Mouse (Mus musculus): ENCODE data around the gene St3gal2. TPM values are rescaled to one million over a fixed set of nuclear protein-coding genes. Genes with fewer than 3 reads are reported as not detected.

Gene St3gal2
- polyA plus RNA-seq, 1 experiment: 48.5 TPM

DNA sequence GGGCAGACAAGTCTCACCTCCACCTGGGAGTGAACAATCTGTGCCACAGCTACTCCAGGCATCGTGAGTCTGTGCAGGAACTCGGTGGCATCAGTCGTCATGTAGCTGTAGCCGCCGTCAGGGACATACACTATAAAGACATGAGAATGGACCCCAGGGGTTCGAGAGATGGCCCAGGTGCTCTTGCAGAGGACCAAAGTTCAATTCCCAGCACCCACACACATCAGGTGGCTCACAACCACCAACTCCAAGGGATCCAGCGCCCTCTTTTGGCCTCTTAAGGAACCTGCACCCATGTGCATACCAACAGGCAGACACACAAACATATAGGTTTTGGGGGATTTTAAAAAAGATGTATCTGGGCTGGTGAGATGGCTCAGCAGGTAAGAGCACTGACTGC, 27.7 kb upstream of the St3gal2 start:
- H3K4me1 ChIP-seq (ENCODE audit: control insufficient read depth, insufficient read depth, low read length): no peaks in the 10 kb centered on the region
- TF ChIP-seq CTCF (IDR thresholded peaks at IDR 0.05; ENCODE audit: insufficient read depth, low read length) (no peak), POLR2A (IDR thresholded peaks at IDR 0.05; ENCODE audit: borderline replicate concordance, extremely low read depth, low read depth, low read length) (no peak)
- 87% methylated on average over 7 of the region's 7 CpGs for WGBS
- no peak overlapping the region for H3K4me3 ChIP-seq (replicated peaks; ENCODE audit: extremely low read depth, low read depth, low read length)
- no peak for DNase-seq

- DNase-seq: no peak
- no peak for TF ChIP-seq POLR2A (IDR thresholded peaks at IDR 0.05; ENCODE audit: borderline replicate concordance, extremely low read depth, low read depth, low read length)
- no peak for TF ChIP-seq CTCF (IDR thresholded peaks at IDR 0.05; ENCODE audit: insufficient read depth, low read length)
- 94% methylated on average over 2 of the region's 2 CpGs for WGBS
- Histone ChIP-seq H3K4me3 (replicated peaks; ENCODE audit: extremely low read depth, low read depth, low read length) (no peak overlapping the region), H3K4me1 (ENCODE audit: control insufficient read depth, insufficient read depth, low read length) (no peaks in the 10 kb centered on the region)
Measured at GRCm38 (mm10) chr8:110892913-110893312, 26.8 kb upstream of the St3gal2 start.

GRCm38 (mm10) chr8:110894851-110895250, 24.9 kb upstream of the St3gal2 start:
- WGBS: 82% methylated on average over 10 of the region's 10 CpGs

GRCm38 (mm10) chr8:110895254-110895653, 24.5 kb upstream of the St3gal2 start:
- H3K4me3 ChIP-seq (replicated peaks; ENCODE audit: extremely low read depth, low read depth, low read length): no peak overlapping the region
- no peak for DNase-seq
- H3K4me1 ChIP-seq (ENCODE audit: control insufficient read depth, insufficient read depth, low read length): no peaks in the 10 kb centered on the region
- WGBS: 77% methylated on average over 8 of the region's 9 CpGs
- no peak for TF ChIP-seq CTCF (IDR thresholded peaks at IDR 0.05; ENCODE audit: insufficient read depth, low read length)
- TF ChIP-seq POLR2A (IDR thresholded peaks at IDR 0.05; ENCODE audit: borderline replicate concordance, extremely low read depth, low read depth, low read length): no peak

More at GRCm38 (mm10) chr8:110894851-110895250, 24.9 kb upstream of the St3gal2 start:
- no peak overlapping the region for H3K4me3 ChIP-seq (replicated peaks; ENCODE audit: extremely low read depth, low read depth, low read length)
- no peak for TF ChIP-seq CTCF (IDR thresholded peaks at IDR 0.05; ENCODE audit: insufficient read depth, low read length)
- TF ChIP-seq POLR2A (IDR thresholded peaks at IDR 0.05; ENCODE audit: borderline replicate concordance, extremely low read depth, low read depth, low read length): no peak
- DNase-seq: no peak
- H3K4me1 ChIP-seq (ENCODE audit: control insufficient read depth, insufficient read depth, low read length): no peaks in the 10 kb centered on the region

DNA sequence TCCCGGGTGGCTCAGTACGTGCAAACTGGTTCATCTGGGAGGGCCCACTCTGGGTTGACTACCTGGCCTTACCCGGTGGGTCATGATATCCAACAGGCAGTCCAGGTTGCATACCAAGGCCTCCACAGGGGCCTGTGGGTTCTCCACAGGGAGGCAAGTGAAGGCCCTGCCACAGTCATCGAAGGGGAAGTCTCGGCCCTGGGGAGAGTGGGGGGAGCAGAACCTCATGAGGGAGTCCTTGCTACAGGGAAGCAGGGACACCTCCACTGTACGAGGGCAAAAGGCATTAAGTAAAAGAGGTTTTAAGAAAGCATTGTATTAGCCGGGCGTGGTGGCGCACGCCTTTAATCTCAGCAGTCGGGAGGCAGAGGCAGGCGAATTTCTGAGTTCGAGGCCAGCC, 23.9 kb upstream of the St3gal2 start:
- no peak for TF ChIP-seq CTCF (IDR thresholded peaks at IDR 0.05; ENCODE audit: insufficient read depth, low read length)
- TF ChIP-seq POLR2A (IDR thresholded peaks at IDR 0.05; ENCODE audit: borderline replicate concordance, extremely low read depth, low read depth, low read length): no peak
- no peak overlapping the region for H3K4me3 ChIP-seq (replicated peaks; ENCODE audit: extremely low read depth, low read depth, low read length)
- WGBS: 92% methylated on average over 13 of the region's 13 CpGs
- no peak for DNase-seq
- H3K4me1 ChIP-seq (ENCODE audit: control insufficient read depth, insufficient read depth, low read length): no peaks in the 10 kb centered on the region; the same call in 1 of the 2 replicates

DNA sequence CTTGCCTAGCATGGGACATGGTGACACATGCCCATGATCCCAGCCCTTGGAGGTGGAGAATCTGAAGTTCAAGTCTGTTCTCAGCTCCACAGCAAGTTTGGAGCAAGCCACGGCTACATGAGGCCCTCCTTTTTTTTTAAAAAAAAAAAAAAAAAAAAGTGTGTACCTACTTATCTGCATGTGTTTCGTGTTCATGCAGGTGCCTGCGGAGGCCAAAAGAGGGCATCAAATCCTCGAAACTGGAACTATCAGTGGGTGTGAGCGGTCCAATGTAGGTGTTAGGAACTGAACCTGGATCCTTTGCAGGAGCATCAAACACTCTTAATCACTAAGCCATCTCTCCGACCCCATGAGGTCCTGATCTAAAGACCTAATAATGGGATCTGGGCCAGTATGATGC, 22.2 kb upstream of the St3gal2 start:
- peaks cover 2% of the 10 kb centered on the region for H3K4me1 ChIP-seq (ENCODE audit: control insufficient read depth, insufficient read depth, low read length)
- no peak for TF ChIP-seq CTCF (IDR thresholded peaks at IDR 0.05; ENCODE audit: insufficient read depth, low read length)
- no peak for TF ChIP-seq POLR2A (IDR thresholded peaks at IDR 0.05; ENCODE audit: borderline replicate concordance, extremely low read depth, low read depth, low read length)
- 89% methylated on average over 6 of the region's 6 CpGs for WGBS
- no peak overlapping the region for H3K4me3 ChIP-seq (replicated peaks; ENCODE audit: extremely low read depth, low read depth, low read length)
- DNase-seq: no peak

GRCm38 (mm10) chr8:110901056-110901455, 18.7 kb upstream of the St3gal2 start:
- 51% methylated on average over 3 of the region's 3 CpGs for WGBS
- no peak overlapping the region for H3K4me3 ChIP-seq (replicated peaks; ENCODE audit: extremely low read depth, low read depth, low read length)
- TF ChIP-seq CTCF (IDR thresholded peaks at IDR 0.05; ENCODE audit: insufficient read depth, low read length): no peak
- TF ChIP-seq POLR2A (IDR thresholded peaks at IDR 0.05; ENCODE audit: borderline replicate concordance, extremely low read depth, low read depth, low read length): no peak
- H3K4me1 ChIP-seq (ENCODE audit: control insufficient read depth, insufficient read depth, low read length): peaks cover 2% of the 10 kb centered on the region
- no peak for DNase-seq

GRCm38 (mm10) chr8:110901839-110902578, 17.7 kb upstream of the St3gal2 start, which contains the start of gene Fuk:
TSS of gene Fuk (minus strand) at chr8:110902488.
- peaks cover 2% of the 10 kb centered on the region for H3K4me1 ChIP-seq (ENCODE audit: control insufficient read depth, insufficient read depth, low read length)
- peak; percentile 82 for DNase-seq
- WGBS: 3% methylated on average over 30 of the region's 30 CpGs
- peak within 1 kb of the TSS; percentile 93 for H3K4me3 ChIP-seq (replicated peaks; ENCODE audit: extremely low read depth, low read depth, low read length)
- TF ChIP-seq CTCF (IDR thresholded peaks at IDR 0.05; ENCODE audit: insufficient read depth, low read length) (no peak), POLR2A (IDR thresholded peaks at IDR 0.05; ENCODE audit: borderline replicate concordance, extremely low read depth, low read depth, low read length) (peak; percentile 44; the same call in 1 of the 2 replicates)

- TF ChIP-seq POLR2A (IDR thresholded peaks at IDR 0.05; ENCODE audit: borderline replicate concordance, extremely low read depth, low read depth, low read length) (no peak), CTCF (IDR thresholded peaks at IDR 0.05; ENCODE audit: insufficient read depth, low read length) (no peak)
- H3K4me3 ChIP-seq (replicated peaks; ENCODE audit: extremely low read depth, low read depth, low read length): no peak overlapping the region
- peaks cover 2% of the 10 kb centered on the region for H3K4me1 ChIP-seq (ENCODE audit: control insufficient read depth, insufficient read depth, low read length)
- 53% methylated on average over 2 of the region's 2 CpGs for WGBS
- DNase-seq: no peak
Measured at GRCm38 (mm10) chr8:110902579-110902965, 17.1 kb upstream of the St3gal2 start.

- H3K4me3 ChIP-seq (replicated peaks; ENCODE audit: extremely low read depth, low read depth, low read length): no peak overlapping the region
- WGBS: 83% methylated on average over 6 of the region's 6 CpGs
- no peak for TF ChIP-seq POLR2A (IDR thresholded peaks at IDR 0.05; ENCODE audit: borderline replicate concordance, extremely low read depth, low read depth, low read length)
- no peak for TF ChIP-seq CTCF (IDR thresholded peaks at IDR 0.05; ENCODE audit: insufficient read depth, low read length)
- peaks cover 2% of the 10 kb centered on the region for H3K4me1 ChIP-seq (ENCODE audit: control insufficient read depth, insufficient read depth, low read length)
- DNase-seq: no peak
Measured at GRCm38 (mm10) chr8:110905404-110905803, 14.3 kb upstream of the St3gal2 start.
